Mouse (Mus musculus) forebrain, embryonic 12.5 days (tissue): ENCODE measurements around the gene Pex11b. TPM values are rescaled to one million over a fixed set of nuclear protein-coding genes. Genes with fewer than 3 reads are reported as not detected.

Experiments used
- ATAC-seq: fragments of 200-750 bp; cut with Nextera tagmentation; 2 replicates; pipeline ENCODE4 v1.8.0; 2017; ENCODE audit warnings: moderate TSS enrichment; ENCODE audit not compliant: low FRiP score
- H3K27ac ChIP-seq: fragments of 300-500 bp; sonication (generic); 2 replicates; pipeline ENCODE4 v1.5.1; 2016; ENCODE audit warnings: mild to moderate bottlenecking
- H3K27me3 ChIP-seq: fragments of 300-500 bp; sonication (generic); 2 replicates; pipeline ENCODE4 v1.6.1; 2016; ENCODE audit warnings: mild to moderate bottlenecking
- H3K36me3 ChIP-seq: fragments of 300-500 bp; sonication (generic); replicated peaks from 2 replicates; pipeline ENCODE4 v1.6.1; 2016; ENCODE audit warnings: mild to moderate bottlenecking
- H3K4me1 ChIP-seq: fragments of 300-500 bp; sonication (generic); 2 replicates; pipeline ENCODE4 v1.6.1; 2016
- H3K4me2 ChIP-seq: fragments of 300-500 bp; sonication (generic); 2 replicates; pipeline ENCODE4 v1.6.1; 2016; ENCODE audit warnings: mild to moderate bottlenecking, moderate library complexity
- H3K4me3 ChIP-seq: fragments of 300-500 bp; sonication (generic); replicated peaks from 2 replicates; pipeline ENCODE4 v1.5.1; 2016; ENCODE audit warnings: mild to moderate bottlenecking
- H3K9ac ChIP-seq: fragments of 300-500 bp; sonication (generic); 2 replicates; pipeline ENCODE4 v1.6.1; 2016; ENCODE audit warnings: mild to moderate bottlenecking
- H3K9me3 ChIP-seq: fragments of 300-500 bp; sonication (generic); 2 replicates; pipeline ENCODE4 v1.6.1; 2016
- WGBS: fragments of 180-500 bp; shearing (Covaris S2); methylation state at CpG from one replicate; pipeline ENCODE4 v1.1.7; 2016; 5-methylcytosine and 5-hydroxymethylcytosine counted together
- polyA plus RNA-seq: library from polyadenylated mRNA; unstranded; fragments of >200 nt; fragmentation: Nextera tagmentation; extraction: Ambion mirVana; gene quantifications from 2 replicates; pipeline ENCODE4 v1.2.1, GENCODE M21; 2016

Gene Pex11b
- polyA plus RNA-seq, 1 experiment from 2014 or later: 42.1 TPM

DNA sequence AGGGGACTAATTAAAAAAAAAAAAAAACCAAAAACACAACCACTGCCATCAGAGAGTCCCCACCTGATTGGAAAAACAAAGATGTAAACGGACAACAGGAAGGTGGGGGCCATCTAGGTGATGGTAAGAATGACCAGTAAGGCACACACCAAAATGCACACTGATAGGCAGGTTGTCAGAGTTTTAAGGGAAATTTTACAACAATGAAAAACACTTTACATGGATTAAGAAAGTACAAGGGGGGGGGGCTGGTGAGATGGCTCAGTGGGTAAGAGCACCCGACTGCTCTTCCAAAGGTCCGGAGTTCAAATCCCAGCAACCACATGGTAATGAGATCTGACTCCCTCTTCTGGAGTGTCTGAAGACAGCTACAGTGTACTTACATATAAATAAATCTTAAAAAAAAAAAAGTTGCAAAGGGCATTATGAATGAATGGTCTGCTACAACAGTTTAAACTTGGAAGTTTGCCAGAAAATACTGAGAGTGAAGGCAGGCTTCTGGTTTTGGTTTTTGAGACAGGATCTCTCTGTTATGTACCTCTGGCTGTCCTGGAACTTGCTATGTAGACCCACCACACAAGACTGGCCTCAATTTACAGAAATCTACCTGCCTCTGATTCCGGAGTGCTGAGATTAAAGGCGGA lies 33.4 kb downstream of the Pex11b start:
- H3K9me3 ChIP-seq: no peaks in the 10 kb centered on the region
- no peak overlapping the region for H3K9ac ChIP-seq
- H3K27me3 ChIP-seq: peaks cover 16% of the 10 kb centered on the region
- 93% methylated on average over 5 of the region's 5 CpGs for WGBS
- no peak for ATAC-seq
- H3K4me1 ChIP-seq: peaks cover 7% of the 10 kb centered on the region
- H3K27ac ChIP-seq: no peak overlapping the region
- H3K4me3 ChIP-seq: no peak overlapping the region
- no peak overlapping the region for H3K4me2 ChIP-seq
- H3K36me3 ChIP-seq: no peaks in the 10 kb centered on the region

- peak within 1 kb of the TSS; percentile 49 for H3K9ac ChIP-seq
- peaks cover 3% of the 10 kb centered on the region; the same call in 1 of the 2 replicates for H3K4me1 ChIP-seq
- no peaks in the 10 kb centered on the region for H3K36me3 ChIP-seq
- peak within 1 kb of the TSS; percentile 40 for H3K4me3 ChIP-seq
- H3K4me2 ChIP-seq: peak within 1 kb of the TSS; percentile 77
- H3K9me3 ChIP-seq: no peaks in the 10 kb centered on the region
- ATAC-seq: peak; percentile 84
- 5% methylated on average over 35 of the region's 35 CpGs for WGBS
- no peak within 1 kb of the TSS for H3K27ac ChIP-seq
- peaks cover 12% of the 10 kb centered on the region for H3K27me3 ChIP-seq
These were observed 34.7 kb downstream of the Pex11b start, which contains the start of gene Ankrd35 for GRCm38 (mm10) chr3:96669727-96670468. Gene Ankrd35 (plus strand): TSS chr3:96670131.

- H3K9me3 ChIP-seq: no peaks in the 10 kb centered on the region
- no peak overlapping the region for H3K4me3 ChIP-seq
- peaks cover 12% of the 10 kb centered on the region for H3K27me3 ChIP-seq
- H3K27ac ChIP-seq: no peak overlapping the region
- no peak for ATAC-seq
- no peak overlapping the region for H3K9ac ChIP-seq
- H3K4me2 ChIP-seq: no peak overlapping the region
- H3K36me3 ChIP-seq: no peaks in the 10 kb centered on the region
- 90% methylated on average over 5 of the region's 5 CpGs for WGBS
- peaks cover 8% of the 10 kb centered on the region for H3K4me1 ChIP-seq
These were observed 36.3 kb downstream of the Pex11b start for GRCm38 (mm10) chr3:96671519-96671918.

GRCm38 (mm10) chr3:96673514-96673913 lies 38.3 kb downstream of the Pex11b start:
- no peak overlapping the region for H3K4me3 ChIP-seq
- no peaks in the 10 kb centered on the region for H3K36me3 ChIP-seq
- no peaks in the 10 kb centered on the region for H3K9me3 ChIP-seq
- no peak overlapping the region for H3K9ac ChIP-seq
- no peak overlapping the region for H3K4me2 ChIP-seq
- H3K27me3 ChIP-seq: peaks cover 18% of the 10 kb centered on the region
- 69% methylated on average over 4 of the region's 4 CpGs for WGBS
- H3K4me1 ChIP-seq: peaks cover 8% of the 10 kb centered on the region
- no peak for ATAC-seq
- H3K27ac ChIP-seq: no peak overlapping the region

GRCm38 (mm10) chr3:96674442-96674841 lies 39.3 kb downstream of the Pex11b start:
- Histone ChIP-seq H3K4me3 (no peak overlapping the region), H3K4me2 (no peak overlapping the region), H3K4me1 (peaks cover 8% of the 10 kb centered on the region), H3K27me3 (peaks cover 23% of the 10 kb centered on the region), H3K36me3 (no peaks in the 10 kb centered on the region), H3K9me3 (no peaks in the 10 kb centered on the region), H3K27ac (no peak overlapping the region), H3K9ac (no peak overlapping the region)
- WGBS: 76% methylated on average over 8 of the region's 8 CpGs
- ATAC-seq: no peak

DNA sequence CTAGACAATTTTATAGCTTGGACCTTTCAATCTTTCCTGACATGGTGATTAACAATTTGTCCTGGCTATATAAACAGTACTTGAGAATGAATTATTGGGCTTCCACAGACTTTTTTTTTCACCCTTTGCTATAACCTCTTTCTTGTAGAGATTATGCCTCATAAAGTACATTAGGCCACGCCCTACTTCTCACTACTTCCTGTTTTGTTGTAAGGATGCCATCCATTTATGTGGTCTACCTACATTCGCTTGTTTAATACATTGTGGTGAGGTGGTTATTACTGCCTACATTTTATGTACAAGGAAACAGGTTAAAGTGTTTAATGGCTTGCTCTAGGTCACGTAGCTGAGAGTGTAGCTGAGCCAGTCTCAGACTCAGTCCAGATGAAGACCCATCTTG lies 40.0 kb downstream of the Pex11b start:
- WGBS: 77% methylated on average over 3 of the region's 3 CpGs
- no peaks in the 10 kb centered on the region for H3K36me3 ChIP-seq
- H3K4me1 ChIP-seq: peaks cover 7% of the 10 kb centered on the region
- no peaks in the 10 kb centered on the region for H3K9me3 ChIP-seq
- H3K9ac ChIP-seq: no peak overlapping the region
- ATAC-seq: no peak
- no peak overlapping the region for H3K4me2 ChIP-seq
- no peak overlapping the region for H3K27ac ChIP-seq
- H3K27me3 ChIP-seq: peaks cover 30% of the 10 kb centered on the region
- no peak overlapping the region for H3K4me3 ChIP-seq

GRCm38 (mm10) chr3:96675690-96676089 lies 40.5 kb downstream of the Pex11b start:
- no peak for ATAC-seq
- H3K9me3 ChIP-seq: no peaks in the 10 kb centered on the region
- H3K4me3 ChIP-seq: no peak overlapping the region
- H3K27me3 ChIP-seq: peaks cover 31% of the 10 kb centered on the region
- no peak overlapping the region for H3K4me2 ChIP-seq
- H3K9ac ChIP-seq: no peak overlapping the region
- 31% methylated on average over 3 of the region's 3 CpGs for WGBS
- peaks cover 9% of the 10 kb centered on the region; the same call in 1 of the 2 replicates for H3K4me1 ChIP-seq
- no peak overlapping the region for H3K27ac ChIP-seq
- no peaks in the 10 kb centered on the region for H3K36me3 ChIP-seq

- ATAC-seq: no peak
- Histone ChIP-seq H3K9ac (no peak overlapping the region), H3K27ac (no peak overlapping the region), H3K4me3 (no peak overlapping the region), H3K36me3 (no peaks in the 10 kb centered on the region), H3K27me3 (peaks cover 33% of the 10 kb centered on the region; the same call in 1 of the 2 replicates), H3K4me1 (peaks cover 9% of the 10 kb centered on the region; the same call in 1 of the 2 replicates), H3K9me3 (no peaks in the 10 kb centered on the region), H3K4me2 (no peak overlapping the region)
- WGBS: 64% methylated on average over 7 of the region's 7 CpGs
These were observed 43.3 kb downstream of the Pex11b start for GRCm38 (mm10) chr3:96678456-96678855.

- no peak for ATAC-seq
- peaks cover 9% of the 10 kb centered on the region; the same call in 1 of the 2 replicates for H3K4me1 ChIP-seq
- 21% methylated on average over 5 of the region's 5 CpGs for WGBS
- no peak overlapping the region for H3K9ac ChIP-seq
- H3K36me3 ChIP-seq: no peaks in the 10 kb centered on the region
- H3K4me3 ChIP-seq: no peak overlapping the region
- peaks cover 38% of the 10 kb centered on the region for H3K27me3 ChIP-seq
- no peaks in the 10 kb centered on the region for H3K9me3 ChIP-seq
- H3K27ac ChIP-seq: no peak overlapping the region
- no peak overlapping the region for H3K4me2 ChIP-seq
These were observed 44.0 kb downstream of the Pex11b start for GRCm38 (mm10) chr3:96679159-96679674.

- peaks cover 9% of the 10 kb centered on the region; the same call in 1 of the 2 replicates for H3K4me1 ChIP-seq
- no peaks in the 10 kb centered on the region for H3K36me3 ChIP-seq
- H3K4me3 ChIP-seq: no peak overlapping the region
- H3K9ac ChIP-seq: no peak overlapping the region
- H3K9me3 ChIP-seq: no peaks in the 10 kb centered on the region
- WGBS: 18% methylated on average over 12 of the region's 12 CpGs
- no peak overlapping the region for H3K27ac ChIP-seq
- peaks cover 47% of the 10 kb centered on the region for H3K27me3 ChIP-seq
- no peak overlapping the region for H3K4me2 ChIP-seq
- 0 out of 2 replicates have a peak, but pooled peaks have one; percentile 30 for ATAC-seq
These were observed 45.2 kb downstream of the Pex11b start for GRCm38 (mm10) chr3:96680269-96680956.

GRCm38 (mm10) chr3:96683496-96683895 lies 48.3 kb downstream of the Pex11b start:
- no peak for ATAC-seq
- H3K36me3 ChIP-seq: no peaks in the 10 kb centered on the region
- H3K9me3 ChIP-seq: no peaks in the 10 kb centered on the region
- H3K27ac ChIP-seq: no peak overlapping the region
- H3K4me3 ChIP-seq: no peak overlapping the region
- peaks cover 41% of the 10 kb centered on the region for H3K27me3 ChIP-seq
- H3K4me1 ChIP-seq: 0 out of 2 replicates have a peak, but pooled peaks cover 3% of the 10 kb centered on the region
- no peak overlapping the region for H3K4me2 ChIP-seq
- H3K9ac ChIP-seq: no peak overlapping the region
- WGBS: 84% methylated on average over 3 of the region's 3 CpGs
